Mouse (Mus musculus) large intestine, adult 2 months (tissue): Measurements from ENCODE around the gene Gm14151. TPM values are rescaled to one million over a fixed set of nuclear protein-coding genes. Genes with fewer than 3 reads are reported as not detected.
"Not testable (repeated sequence)": the region's sequence is repeated elsewhere in the genome, so short reads cannot be mapped to it uniquely, and the experiment has no call there.

ENCODE experiments used
- DNase-seq: peaks from one replicate; pipeline ENCODE4 v3.0.0-alpha.2; 2012; ENCODE audit warnings: low read depth, low spot score
- WGBS: fragments of 180-500 bp; shearing (Covaris S2); methylation state at CpG from one replicate; pipeline ENCODE4 v1.1.7; 2018; 5-methylcytosine and 5-hydroxymethylcytosine counted together
- polyA plus RNA-seq: library from polyadenylated mRNA; depleted of rRNA; stranded (reverse); fragments of >200 nt; gene quantifications from 2 replicates; pipeline ENCODE4 v1.2.3, GENCODE M21; 2012; rRNA removed

Gene Gm14151
- not detected in 2 replicates for polyA plus RNA-seq

DNA sequence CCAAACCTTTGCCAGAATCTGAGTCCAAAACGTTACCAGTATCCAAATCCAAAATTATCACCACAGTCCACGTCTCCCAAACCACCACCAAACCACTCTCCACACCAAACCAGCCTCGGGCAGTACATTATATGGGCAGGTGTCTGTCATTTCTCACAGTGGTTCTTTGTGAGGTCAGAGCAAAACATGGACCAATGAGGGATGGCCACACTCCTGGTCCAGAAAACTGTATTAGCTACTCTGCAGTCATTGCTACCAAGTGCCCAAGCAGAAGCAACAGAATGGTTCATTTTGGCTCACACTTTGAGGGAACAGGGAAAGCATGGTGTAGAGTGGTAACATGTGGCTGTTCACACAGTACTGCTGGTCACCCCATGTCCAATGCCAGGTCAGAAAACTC lies at the start of gene Gm14151:
Gene Gm14151 (minus strand): TSS at position 101 of the 400 bp plus-strand sequence.
- WGBS, result no CpG with 5 or more reads among the region's 3 CpGs
- DNase-seq, result not testable (repeated sequence)

DNA sequence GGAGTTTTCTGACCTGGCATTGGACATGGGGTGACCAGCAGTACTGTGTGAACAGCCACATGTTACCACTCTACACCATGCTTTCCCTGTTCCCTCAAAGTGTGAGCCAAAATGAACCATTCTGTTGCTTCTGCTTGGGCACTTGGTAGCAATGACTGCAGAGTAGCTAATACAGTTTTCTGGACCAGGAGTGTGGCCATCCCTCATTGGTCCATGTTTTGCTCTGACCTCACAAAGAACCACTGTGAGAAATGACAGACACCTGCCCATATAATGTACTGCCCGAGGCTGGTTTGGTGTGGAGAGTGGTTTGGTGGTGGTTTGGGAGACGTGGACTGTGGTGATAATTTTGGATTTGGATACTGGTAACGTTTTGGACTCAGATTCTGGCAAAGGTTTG lies 5.8 kb upstream of the Gm14151 start, which contains the start of gene Gm14147:
Gene Gm14147 (plus strand): TSS at position 301 of the 400 bp plus-strand sequence.
- no CpG with 5 or more reads among the region's 3 CpGs for WGBS
- DNase-seq, result not testable (repeated sequence)

DNA sequence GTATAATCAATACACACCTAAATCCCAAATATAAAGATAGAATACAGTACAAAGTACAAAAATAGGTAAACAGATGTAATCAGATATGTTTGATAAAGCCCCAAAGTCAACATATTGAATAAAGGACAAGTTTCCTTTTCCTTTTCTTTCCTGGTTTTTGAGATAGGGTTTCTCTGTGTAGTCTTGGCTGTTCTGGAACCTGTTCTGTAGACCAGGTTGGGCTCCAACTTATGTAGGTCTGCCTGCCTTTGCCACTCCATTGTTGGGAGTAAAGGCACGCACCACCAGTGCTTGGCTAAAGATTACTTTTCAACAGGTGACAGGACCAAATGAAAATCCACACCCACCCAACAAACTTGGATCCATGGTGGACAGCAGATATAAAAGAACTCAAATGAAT lies 35.5 kb downstream of the Gm14151 start:
- WGBS, result 47% methylated on average over 1 of the region's 1 CpGs
- no peak for DNase-seq

DNA sequence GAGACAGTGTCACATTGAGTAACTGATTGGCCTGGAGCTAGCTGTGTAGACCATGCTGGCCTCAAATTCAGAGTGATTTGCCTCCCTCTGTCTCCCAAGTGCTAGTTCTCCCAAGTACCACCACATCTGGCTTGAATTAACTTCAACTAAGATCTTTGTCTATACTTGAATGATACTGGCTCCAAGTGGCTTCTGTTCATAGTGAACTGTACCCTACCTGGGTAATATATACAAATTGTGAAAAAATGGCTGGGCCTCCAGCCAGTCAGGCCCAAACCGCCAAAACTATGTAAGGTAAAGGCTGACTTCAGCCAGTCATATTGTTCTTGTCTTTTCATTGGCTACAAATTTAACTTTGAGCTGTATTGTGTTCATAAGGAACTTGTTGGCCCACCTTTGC lies 51.7 kb downstream of the Gm14151 start:
- no peak for DNase-seq
- WGBS, result 80% methylated on average over 1 of the region's 1 CpGs

DNA sequence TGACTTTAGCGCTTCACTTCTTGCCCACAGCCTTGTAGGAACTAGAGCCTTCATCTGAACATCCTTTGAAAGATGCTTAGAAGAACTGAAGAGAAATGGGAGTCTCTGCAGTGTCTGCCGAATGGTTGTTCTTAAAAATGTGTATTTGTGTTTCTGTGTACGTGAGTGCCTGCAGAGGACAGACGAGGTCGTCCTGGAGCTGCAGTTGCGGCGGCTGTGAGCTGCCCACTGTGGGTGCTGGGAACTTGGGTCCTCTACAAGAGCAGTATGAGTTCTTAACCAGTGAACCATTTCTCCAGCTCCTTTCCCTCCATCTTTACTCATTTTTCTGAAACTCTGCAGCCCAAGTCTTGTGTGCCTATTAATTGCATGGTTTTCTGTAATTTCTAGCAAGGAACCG lies 52.4 kb downstream of the Gm14151 start:
- no peak for DNase-seq
- 23% methylated on average over 8 of the region's 8 CpGs for WGBS

DNA sequence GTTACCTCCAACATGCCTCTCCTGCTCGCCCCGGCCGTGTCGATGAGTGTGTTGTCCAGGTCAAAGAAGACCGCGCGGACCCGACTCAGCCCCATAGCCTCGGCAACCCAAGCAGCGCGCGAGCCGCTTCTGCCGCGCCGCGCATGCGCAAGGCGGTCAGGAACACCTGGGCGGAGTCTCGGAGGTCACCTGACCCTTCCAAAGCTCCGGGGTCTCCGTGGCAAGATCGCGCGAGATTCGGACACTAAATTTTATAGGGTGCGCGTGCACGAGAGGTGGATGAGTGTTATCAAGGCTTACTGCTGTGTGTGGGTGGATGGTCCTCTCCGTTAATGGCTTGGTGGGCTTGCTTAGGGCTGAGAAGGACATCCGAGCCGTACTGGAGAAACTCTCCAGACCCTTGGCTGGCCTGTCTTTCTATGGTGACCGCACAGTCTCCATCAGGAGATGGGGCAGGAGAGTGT lies 52.9 kb downstream of the Gm14151 start, which contains the start of the genes Ninl and Nanp:
Gene Ninl (minus strand): TSS at position 151 of the 464 bp plus-strand sequence.
Gene Nanp (minus strand): TSS at position 167 of the 464 bp plus-strand sequence.
- DNase-seq, result peak; percentile 83
- WGBS, result under 1% methylated on average over 34 of the region's 34 CpGs

DNA sequence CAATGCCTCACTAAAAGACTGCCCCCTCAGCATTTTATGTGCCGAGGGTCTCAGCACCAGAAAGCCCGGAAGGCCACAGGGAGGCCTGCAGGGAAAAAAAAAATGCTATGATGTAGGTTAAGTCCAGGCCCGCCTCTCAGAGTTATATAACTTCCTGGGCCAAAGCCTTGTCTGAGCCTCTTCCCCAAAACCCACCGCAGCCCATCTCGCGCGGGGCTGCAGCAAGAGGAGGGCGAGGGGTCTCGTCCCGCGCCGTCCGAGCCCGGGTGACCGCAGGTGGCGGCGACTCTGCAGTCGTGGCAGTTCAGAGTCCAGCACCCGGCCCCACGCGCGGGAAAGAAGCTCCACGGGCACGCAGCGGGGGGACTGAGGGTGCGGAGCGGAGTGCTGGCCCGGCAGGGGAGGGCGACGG lies 53.3 kb downstream of the Gm14151 start:
- no peak for DNase-seq
- under 1% methylated on average over 30 of the region's 30 CpGs for WGBS

DNA sequence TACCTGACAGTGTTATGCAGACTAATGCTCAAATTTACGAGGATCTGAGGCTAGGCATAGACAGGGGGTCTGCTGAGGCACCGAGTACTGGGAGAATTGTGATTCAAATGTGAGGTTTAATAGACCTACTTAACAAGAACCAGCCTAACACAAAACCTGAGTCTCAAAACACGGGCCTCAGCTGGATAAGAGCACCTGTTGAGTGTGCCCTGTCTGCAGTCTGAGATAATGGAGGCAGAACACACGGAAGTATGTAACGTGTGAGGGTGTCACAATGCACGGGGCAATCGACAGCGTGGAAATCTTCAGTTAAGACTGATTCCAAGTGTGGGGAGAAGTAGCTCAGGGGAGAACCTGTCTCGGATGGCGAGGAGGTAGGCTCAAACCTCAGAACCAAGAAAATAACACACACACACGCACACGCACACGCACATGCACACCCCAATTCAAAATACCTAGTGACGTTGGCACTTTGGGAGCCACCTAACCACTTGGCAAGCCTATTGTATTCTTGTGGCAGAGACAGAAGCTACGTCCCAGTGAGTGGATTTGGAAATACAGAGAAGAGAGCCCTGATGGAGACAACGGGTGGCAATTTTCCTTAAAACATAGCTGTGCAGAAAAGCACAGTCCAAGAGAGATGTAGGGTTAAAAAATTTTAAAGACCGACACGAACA lies 54.1 kb downstream of the Gm14151 start:
- DNase-seq, result no peak
- 20% methylated on average over 18 of the region's 18 CpGs for WGBS

DNA sequence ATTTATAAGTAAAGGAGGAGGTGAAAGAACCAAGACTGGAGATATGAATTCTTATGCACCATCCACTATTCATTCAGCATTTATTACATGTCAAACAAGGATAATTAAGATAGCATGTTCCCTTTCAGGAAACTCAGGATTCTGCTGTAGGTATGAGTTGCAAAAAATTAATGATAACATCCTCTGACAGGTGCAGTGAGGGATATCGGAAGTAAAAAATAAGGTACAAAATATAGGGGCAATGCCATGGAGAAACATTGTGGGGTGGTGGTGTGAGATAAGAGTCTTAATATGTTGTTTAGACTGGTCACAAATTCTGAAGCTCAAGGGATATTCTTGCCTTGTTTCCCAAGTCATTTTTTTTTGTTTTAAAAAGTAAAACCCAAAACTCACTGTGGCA lies 54.9 kb downstream of the Gm14151 start:
- 84% methylated on average over 1 of the region's 1 CpGs for WGBS
- DNase-seq, result no peak

Other genes starting within 250 kb of the Gm14151 start
- 83.1 and 106 TPM in 2 replicates for gene Abhd12, start 187.6 kb downstream of the Gm14151 start, polyA plus RNA-seq
- 4.3 and 5.4 TPM in 2 replicates for gene Gins1, start 186.9 kb downstream of the Gm14151 start, polyA plus RNA-seq
- 0.46 and 0.85 TPM in 2 replicates for gene Ninl, start 53.0 kb downstream of the Gm14151 start, polyA plus RNA-seq
- gene Nanp, start 53.0 kb downstream of the Gm14151 start, polyA plus RNA-seq, result 4.8 and 4.9 TPM in 2 replicates
- not detected in 2 replicates for gene Gm14147, start 5.9 kb upstream of the Gm14151 start, polyA plus RNA-seq